Mouse (Mus musculus) CH12F3 (cell line): ENCODE results near the gene Slc39a5.

Experiments used
- in situ Hi-C: fragments of 300-500 bp; cut with MboI; formaldehyde crosslinking; loops from 2 replicates; pipeline ENCODE4 v1.14.3; 2020; ENCODE audit warnings: low sequenced_read_pairs

The Slc39a5 gene

GRCm38 (mm10) chr10:128401056-128401455 lies at the start of gene Slc39a5:
TSS of gene Slc39a5 (minus strand) at chr10:128401229.
- in situ Hi-C loops, result no loop called here

GRCm38 (mm10) chr10:128445407-128445806 lies 44.4 kb upstream of the Slc39a5 start:
- in situ Hi-C loops, result no loop called here

- in situ Hi-C loops, result no loop called here
Measured at GRCm38 (mm10) chr10:128444354-128444753, 43.3 kb upstream of the Slc39a5 start.

- in situ Hi-C loops, result no loop called here
Measured at GRCm38 (mm10) chr10:128442718-128443117, 41.7 kb upstream of the Slc39a5 start.

- in situ Hi-C loops, result no loop called here
Measured at GRCm38 (mm10) chr10:128441324-128442119, 40.5 kb upstream of the Slc39a5 start.

GRCm38 (mm10) chr10:128440407-128440806 lies 39.4 kb upstream of the Slc39a5 start:
- in situ Hi-C loops, result no loop called here

- in situ Hi-C loops, result no loop called here
Measured at GRCm38 (mm10) chr10:128438675-128439279, 37.7 kb upstream of the Slc39a5 start.

GRCm38 (mm10) chr10:128436376-128436775 lies 35.3 kb upstream of the Slc39a5 start:
- in situ Hi-C loops, result no loop called here

GRCm38 (mm10) chr10:128435873-128436272 lies 34.8 kb upstream of the Slc39a5 start:
- in situ Hi-C loops, result no loop called here

- in situ Hi-C loops, result no loop called here
Measured at GRCm38 (mm10) chr10:128435186-128435823, 34.3 kb upstream of the Slc39a5 start.

GRCm38 (mm10) chr10:128434681-128435080 lies 33.7 kb upstream of the Slc39a5 start:
- in situ Hi-C loops, result no loop called here

- in situ Hi-C loops, result no loop called here
Measured at GRCm38 (mm10) chr10:128433417-128433816, 32.4 kb upstream of the Slc39a5 start.

GRCm38 (mm10) chr10:128429454-128429853 lies 28.4 kb upstream of the Slc39a5 start:
- in situ Hi-C loops, result no loop called here

- in situ Hi-C loops, result no loop called here
Measured at GRCm38 (mm10) chr10:128429052-128429451, 28.0 kb upstream of the Slc39a5 start.

GRCm38 (mm10) chr10:128425260-128425659 lies 24.2 kb upstream of the Slc39a5 start:
- in situ Hi-C loops, result no loop called here

GRCm38 (mm10) chr10:128424604-128425003 lies 23.6 kb upstream of the Slc39a5 start:
- in situ Hi-C loops, result no loop called here

- in situ Hi-C loops, result no loop called here
Measured at GRCm38 (mm10) chr10:128422426-128422825, 21.4 kb upstream of the Slc39a5 start.

- in situ Hi-C loops, result no loop called here
Measured at GRCm38 (mm10) chr10:128414848-128415247, 13.8 kb upstream of the Slc39a5 start.

- in situ Hi-C loops, result no loop called here
Measured at GRCm38 (mm10) chr10:128413076-128413475, 12.0 kb upstream of the Slc39a5 start.

GRCm38 (mm10) chr10:128412558-128412957 lies 11.5 kb upstream of the Slc39a5 start:
- in situ Hi-C loops, result no loop called here

- in situ Hi-C loops, result no loop called here
Measured at GRCm38 (mm10) chr10:128412055-128412381, 11.0 kb upstream of the Slc39a5 start.
